Mouse (Mus musculus) CH12F3 (cell line): ENCODE results near the gene Atf5.

Source experiments
- in situ Hi-C: fragments of 300-500 bp; cut with MboI; formaldehyde crosslinking; loops from 2 replicates; pipeline ENCODE4 v1.14.3; 2020; ENCODE audit warnings: low sequenced_read_pairs

Atf5 gene

DNA sequence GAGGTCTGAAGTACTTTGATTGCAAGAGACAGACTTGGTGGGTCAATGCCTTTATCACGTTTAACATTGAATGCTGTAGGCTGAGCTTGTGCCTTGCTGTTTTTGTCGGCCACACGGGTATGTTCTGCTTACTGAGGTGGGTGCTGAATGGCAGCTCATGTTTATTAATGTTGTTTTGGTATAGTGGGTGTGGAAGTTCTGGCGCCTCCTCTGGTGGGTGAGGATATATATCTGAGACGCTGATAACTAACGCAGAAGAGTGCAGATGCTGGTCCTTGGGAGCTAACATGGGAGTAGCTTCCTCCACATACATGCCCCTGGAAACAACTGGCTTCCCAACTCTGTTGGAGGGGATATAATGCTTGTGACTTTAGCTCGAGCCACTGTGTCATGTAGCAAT is 7.0 kb upstream of the Atf5 start:
- in situ Hi-C loops: no loop called here

GRCm38 (mm10) chr7:44821666-44822448 is 5.4 kb upstream of the Atf5 start:
- in situ Hi-C loops: no loop called here

GRCm38 (mm10) chr7:44820525-44820924 is 4.1 kb upstream of the Atf5 start:
- in situ Hi-C loops: no loop called here

GRCm38 (mm10) chr7:44819863-44820262 is 3.4 kb upstream of the Atf5 start:
- in situ Hi-C loops: no loop called here

DNA sequence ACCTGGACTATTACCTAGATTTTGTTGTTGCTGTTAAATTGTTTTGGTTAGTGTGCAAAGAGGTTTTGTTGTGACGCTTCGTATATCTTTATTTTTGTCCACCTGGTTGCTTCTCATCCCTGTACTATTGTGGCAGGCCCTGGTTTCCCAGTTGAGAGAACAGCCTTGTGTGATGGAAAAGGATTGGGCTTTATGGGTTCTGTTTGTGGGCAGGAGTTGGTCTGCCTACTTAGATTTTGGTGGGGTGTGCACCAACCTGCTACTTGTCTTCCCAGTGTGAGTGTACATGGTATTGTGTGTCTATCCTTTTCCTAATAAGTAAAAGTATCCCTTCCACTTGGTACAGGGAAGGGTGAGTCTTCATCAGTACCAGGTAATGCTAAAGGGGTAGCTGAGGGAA is 2.9 kb upstream of the Atf5 start:
- in situ Hi-C loops: no loop called here

GRCm38 (mm10) chr7:44818751-44819235 is 2.3 kb upstream of the Atf5 start:
- in situ Hi-C loops: no loop called here

- in situ Hi-C loops: no loop called here
Measured at GRCm38 (mm10) chr7:44818164-44818563, 1.7 kb upstream of the Atf5 start.

DNA sequence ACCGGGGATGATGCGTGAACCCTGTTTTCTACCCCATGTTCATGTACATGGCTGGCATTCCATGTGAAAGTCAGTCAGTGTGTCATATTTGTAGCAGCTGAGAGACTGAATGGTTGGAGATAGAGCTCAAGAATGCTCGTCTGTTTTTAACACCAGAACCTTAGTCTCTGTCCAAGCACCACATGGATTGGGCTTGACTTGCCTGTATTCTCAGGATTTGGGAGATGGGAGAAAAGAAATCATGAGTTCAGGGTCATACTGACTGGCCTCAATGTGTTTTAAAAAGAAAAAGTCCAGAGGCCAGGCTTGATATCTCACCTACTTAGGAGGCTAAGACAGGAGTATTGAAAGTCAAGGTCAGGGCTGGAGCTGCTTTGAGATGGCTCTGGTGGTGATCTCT is 983 bp upstream of the Atf5 start:
- in situ Hi-C loops: no loop called here

GRCm38 (mm10) chr7:44815721-44816469 is 563 bp downstream of the Atf5 start, which contains the start of the genes Nup62 and Il4i1:
TSS of gene Nup62 (plus strand) at chr7:44816088.
TSS of gene Il4i1 (plus strand) at chr7:44816387.
- in situ Hi-C loops: no loop called here

GRCm38 (mm10) chr7:44814952-44815553 is 1.4 kb downstream of the Atf5 start:
- in situ Hi-C loops: no loop called here

- in situ Hi-C loops: no loop called here
Measured at GRCm38 (mm10) chr7:44814423-44814822, 2.0 kb downstream of the Atf5 start.

DNA sequence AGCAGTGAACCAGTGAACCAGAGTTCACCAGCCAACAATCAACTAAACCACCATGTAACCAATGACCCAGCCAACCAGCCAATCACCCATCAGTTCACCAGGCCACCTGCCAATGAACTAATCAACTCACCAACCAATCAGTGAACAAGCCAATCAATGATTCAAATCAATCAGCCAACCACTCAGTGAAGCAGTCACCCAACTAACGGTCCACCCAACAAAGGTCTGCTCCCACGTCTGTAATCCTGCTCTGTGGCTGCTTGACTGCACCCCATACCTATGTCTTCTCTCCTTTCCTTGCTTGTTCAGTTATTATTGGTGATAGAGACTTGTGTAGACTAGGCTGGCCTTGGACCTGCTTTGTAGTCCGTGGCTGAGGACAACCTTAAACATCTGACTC is 2.5 kb downstream of the Atf5 start:
- in situ Hi-C loops: no loop called here

DNA sequence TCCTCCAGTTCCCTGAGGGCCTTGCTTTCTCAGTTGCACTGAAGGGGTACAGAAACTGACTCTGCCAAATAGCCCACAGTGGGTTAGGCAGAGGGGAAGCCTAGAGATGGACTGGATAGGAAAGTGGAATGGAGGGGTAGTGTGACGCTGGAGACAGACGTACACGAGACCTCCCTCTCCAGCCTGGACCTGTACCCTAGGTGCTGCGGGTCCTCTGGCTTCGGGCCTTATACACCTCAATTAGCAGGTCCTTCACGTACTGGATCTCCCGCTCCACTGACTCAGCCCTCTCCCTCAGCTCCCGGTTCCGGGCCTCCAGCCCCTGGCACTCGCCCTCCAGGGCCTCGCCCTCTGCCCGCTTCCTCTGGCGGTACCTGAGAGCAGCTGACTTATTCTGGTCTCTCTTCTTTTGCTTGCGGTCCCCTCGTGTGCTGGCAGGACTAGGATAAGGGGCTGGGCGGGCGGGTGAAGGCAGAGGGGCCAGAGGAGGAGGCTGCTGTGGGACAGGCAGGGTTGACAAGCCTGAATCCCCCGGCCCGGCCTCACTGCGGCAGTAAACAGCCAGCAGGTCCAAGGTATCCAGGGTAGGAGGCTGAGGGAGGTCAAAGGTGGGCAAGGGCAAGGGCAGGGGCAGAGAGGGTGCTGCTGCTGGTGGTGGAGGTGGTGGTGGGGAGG is 3.7 kb downstream of the Atf5 start:
- in situ Hi-C loops: no loop called here

DNA sequence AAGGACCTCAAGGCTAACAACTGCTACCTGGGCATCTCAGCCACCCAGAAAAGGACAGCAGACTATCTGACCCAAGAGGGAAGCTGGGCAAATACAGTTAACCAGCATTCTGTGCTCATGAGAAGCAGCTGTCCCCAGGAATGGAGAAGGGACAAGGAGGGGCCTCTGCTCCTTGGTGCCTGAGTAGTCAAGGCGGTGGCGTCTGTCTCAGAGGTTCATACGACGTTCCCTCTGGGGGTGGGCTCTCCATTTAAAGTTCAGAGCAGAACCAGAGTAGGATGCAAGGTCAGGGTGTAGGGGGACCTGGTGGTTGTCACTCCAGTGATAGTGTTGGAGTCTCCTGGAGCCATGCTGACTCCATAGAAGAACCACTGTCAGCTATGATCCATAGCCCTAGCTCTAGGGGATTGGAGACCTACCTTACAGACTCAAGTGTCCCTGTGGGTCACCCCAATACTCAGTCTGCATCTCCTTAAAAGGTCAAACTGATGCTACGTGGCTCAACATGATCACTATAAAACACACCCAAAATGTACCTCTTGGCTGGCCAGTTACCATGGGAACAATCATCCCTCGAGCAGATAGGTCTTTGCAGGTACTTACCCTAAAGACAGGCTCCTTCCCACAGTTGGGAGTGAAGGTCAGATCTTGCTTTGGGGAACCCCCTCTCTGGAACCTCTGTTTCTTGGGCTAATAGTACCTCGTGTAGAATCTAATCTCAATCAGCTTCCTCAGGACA is 5.5 kb downstream of the Atf5 start:
- in situ Hi-C loops: no loop called here

DNA sequence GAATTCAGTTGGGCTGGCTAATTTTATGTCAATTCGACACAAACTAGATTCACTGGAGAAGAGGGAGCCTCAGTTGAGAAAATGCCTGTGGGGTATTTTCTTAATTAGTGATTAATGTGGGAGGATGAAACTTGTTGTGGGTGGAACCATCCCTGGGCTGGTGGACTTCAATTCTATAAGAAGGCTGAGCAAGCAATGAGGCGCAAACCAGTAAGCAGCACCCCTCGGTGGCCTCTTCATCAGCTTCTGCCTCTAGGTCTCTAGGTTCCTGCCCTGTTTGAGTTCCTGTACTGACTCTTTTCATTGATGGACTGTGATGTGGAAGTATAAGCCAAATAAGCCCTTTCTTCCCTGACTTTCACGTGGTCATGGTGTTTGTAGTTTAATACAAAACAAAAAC is 6.1 kb downstream of the Atf5 start:
- in situ Hi-C loops: no loop called here

GRCm38 (mm10) chr7:44809466-44809865 is 7.0 kb downstream of the Atf5 start:
- in situ Hi-C loops: no loop called here

- in situ Hi-C loops: no loop called here
Measured at GRCm38 (mm10) chr7:44808927-44809326, 7.5 kb downstream of the Atf5 start.

DNA sequence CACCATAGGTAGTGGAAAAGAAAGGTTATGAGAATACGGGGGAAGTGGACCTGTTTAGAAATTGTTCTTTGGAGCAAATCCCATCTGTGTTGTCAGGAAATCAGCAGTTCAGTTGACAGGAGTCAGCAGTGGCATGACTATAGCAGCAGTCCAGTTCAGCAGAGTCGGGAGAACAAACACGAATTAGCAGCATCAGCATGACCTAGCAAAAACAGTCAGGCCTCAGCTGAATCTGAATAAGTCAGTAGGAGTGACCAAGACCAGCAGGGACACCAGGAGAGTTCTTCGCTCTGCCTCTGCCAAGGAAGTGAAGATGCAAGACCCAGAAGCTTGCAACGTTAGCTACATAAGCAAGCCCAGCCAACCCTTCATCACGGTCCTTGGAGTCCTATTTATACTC is 23.7 kb downstream of the Atf5 start:
- in situ Hi-C loops: no loop called here

DNA sequence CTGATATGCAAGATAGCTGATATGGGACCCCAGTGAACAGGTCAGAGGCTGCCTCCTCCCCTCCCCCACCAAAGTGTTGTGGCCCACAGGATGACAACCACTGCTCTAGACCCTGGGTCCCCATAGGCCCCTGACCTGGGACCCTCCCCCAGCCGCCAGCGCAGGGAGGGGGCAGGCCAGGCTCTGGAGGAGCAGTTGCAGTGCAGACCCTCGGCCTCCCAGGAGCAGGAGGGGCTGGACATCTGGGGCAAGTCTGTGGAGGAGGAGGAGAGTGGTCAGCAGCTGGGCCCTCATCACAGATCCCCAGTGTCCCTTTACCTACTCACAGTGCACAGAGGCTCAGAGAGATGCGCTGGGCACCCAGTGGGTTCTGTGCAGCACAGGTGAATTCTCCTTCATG is 26.4 kb downstream of the Atf5 start:
- in situ Hi-C loops: no loop called here

- in situ Hi-C loops: no loop called here
Measured at GRCm38 (mm10) chr7:44789531-44789930, 26.9 kb downstream of the Atf5 start.
